Mouse (Mus musculus): ENCODE results near the gene Cpt2. TPM values are rescaled to one million over a fixed set of nuclear protein-coding genes. Genes with fewer than 3 reads are reported as not detected.

Cpt2 gene
- total RNA-seq, 2 experiments from 2014 or later: 6.7 to 7.3 TPM

- no peak for DNase-seq (ENCODE audit: extremely low spot score in 1 of 2, low spot score in 1 of 2)
These were observed 1.5 kb downstream of the Cpt2 start for GRCm38 (mm10) chr4:107921952-107922351.

GRCm38 (mm10) chr4:107921152-107921695 lies 2.2 kb downstream of the Cpt2 start:
- no peak for DNase-seq (ENCODE audit: extremely low spot score in 1 of 2, low spot score in 1 of 2)

- no peak for DNase-seq (ENCODE audit: extremely low spot score in 1 of 2, low spot score in 1 of 2)
These were observed 3.1 kb downstream of the Cpt2 start for GRCm38 (mm10) chr4:107920336-107920735.

GRCm38 (mm10) chr4:107910020-107910419 lies 13.4 kb downstream of the Cpt2 start:
- DNase-seq (ENCODE audit: extremely low spot score in 1 of 2, low spot score in 1 of 2): no peak

- DNase-seq (ENCODE audit: extremely low spot score in 1 of 2, low spot score in 1 of 2): no peak
These were observed 16.8 kb downstream of the Cpt2 start for GRCm38 (mm10) chr4:107906561-107906960.

- no peak for DNase-seq (ENCODE audit: extremely low spot score in 1 of 2, low spot score in 1 of 2)
These were observed 19.2 kb downstream of the Cpt2 start for GRCm38 (mm10) chr4:107904252-107904651.

GRCm38 (mm10) chr4:107900206-107900605 lies 23.2 kb downstream of the Cpt2 start:
- no peak for DNase-seq (ENCODE audit: extremely low spot score in 1 of 2, low spot score in 1 of 2)

GRCm38 (mm10) chr4:107899211-107899927 lies 24.0 kb downstream of the Cpt2 start:
- no peak for DNase-seq (ENCODE audit: extremely low spot score in 1 of 2, low spot score in 1 of 2)

GRCm38 (mm10) chr4:107892663-107893062 lies 30.7 kb downstream of the Cpt2 start:
- DNase-seq (ENCODE audit: extremely low spot score in 1 of 2, low spot score in 1 of 2): no peak

GRCm38 (mm10) chr4:107889731-107890432 lies 33.5 kb downstream of the Cpt2 start, which contains the start of gene 0610037L13Rik:
Gene 0610037L13Rik, plus strand, starts transcription at chr4:107889813.
- peak; percentile 82 to 90 for DNase-seq (ENCODE audit: extremely low spot score in 1 of 2, low spot score in 1 of 2)

- peak in 1 of 2 experiments; percentile 24 for DNase-seq (ENCODE audit: extremely low spot score in 1 of 2, low spot score in 1 of 2)
These were observed 34.1 kb downstream of the Cpt2 start for GRCm38 (mm10) chr4:107889385-107889730.

GRCm38 (mm10) chr4:107886371-107886770 lies 37.0 kb downstream of the Cpt2 start:
- no peak for DNase-seq (ENCODE audit: extremely low spot score in 1 of 2, low spot score in 1 of 2)

GRCm38 (mm10) chr4:107881631-107882030 lies 41.8 kb downstream of the Cpt2 start:
- no peak for DNase-seq (ENCODE audit: extremely low spot score in 1 of 2, low spot score in 1 of 2)

- DNase-seq (ENCODE audit: extremely low spot score in 1 of 2, low spot score in 1 of 2): peak; percentile 87 to 97
These were observed 44.0 kb downstream of the Cpt2 start, which contains the start of gene Magoh for GRCm38 (mm10) chr4:107879254-107880050. Gene Magoh, plus strand, starts transcription at chr4:107879755.

- no peak for DNase-seq (ENCODE audit: extremely low spot score in 1 of 2, low spot score in 1 of 2)
These were observed 58.5 kb downstream of the Cpt2 start for GRCm38 (mm10) chr4:107864866-107865265.

- DNase-seq (ENCODE audit: extremely low spot score in 1 of 2, low spot score in 1 of 2): no peak
These were observed 64.4 kb downstream of the Cpt2 start for GRCm38 (mm10) chr4:107858995-107859394.

- no peak for DNase-seq (ENCODE audit: extremely low spot score in 1 of 2, low spot score in 1 of 2)
These were observed 66.3 kb downstream of the Cpt2 start for GRCm38 (mm10) chr4:107856958-107857686.
